Mouse (Mus musculus): ENCODE data around the gene Zfp362. TPM values are rescaled to one million over a fixed set of nuclear protein-coding genes. Genes with fewer than 3 reads are reported as not detected.
A peak's percentile ranks its signal among the peaks of the same experiment; 100 is the strongest.

Gene Zfp362
- polyA plus RNA-seq, 1 experiment from 2014 or later = 23.8 TPM

- Histone ChIP-seq H3K27me3 (replicated peaks; ENCODE audit: insufficient read depth, low read length) (no peaks in the 10 kb centered on the region), H3K9me3 (ENCODE audit: low read length) (no peaks in the 10 kb centered on the region), H3K4me1 (ENCODE audit: insufficient read depth, low read depth, low read length) (peaks cover 28% of the 10 kb centered on the region), H3K36me3 (ENCODE audit: insufficient read depth, low read length) (peaks cover 7% of the 10 kb centered on the region; the same call in 1 of the 2 replicates), H3K9ac (replicated peaks; ENCODE audit: low read depth) (peak overlapping the region; percentile 96), H3K4me2 (replicated peaks; ENCODE audit: low read depth, low read length) (peak overlapping the region; percentile 62), H3K27ac (ENCODE audit: low read length) (peak overlapping the region; percentile 98), H3K4me3 (ENCODE audit: low read depth, low read length) (peak overlapping the region; percentile 96)
- TF ChIP-seq EP300 (IDR thresholded peaks at IDR 0.05) (no peak), CTCF (IDR thresholded peaks at IDR 0.05) (no peak)
- ATAC-seq = peak; percentile 93
- DNase-seq (ENCODE audit: low spot score) = peak; percentile 90
- WGBS = 8% methylated on average over 26 of the region's 68 CpGs
These were observed 78.7 kb downstream of the Zfp362 start for GRCm38 (mm10) chr4:128727019-128727720.

- ATAC-seq (0 out of 2 replicates have a peak, but pooled peaks have one; percentile 3), DNase-seq (ENCODE audit: low spot score) (peak; percentile 67)
- TF ChIP-seq EP300 (IDR thresholded peaks at IDR 0.05) = no peak
- TF ChIP-seq CTCF (IDR thresholded peaks at IDR 0.05) = no peak
- no peaks in the 10 kb centered on the region for H3K27me3 ChIP-seq (replicated peaks; ENCODE audit: insufficient read depth, low read length)
- H3K27ac ChIP-seq (ENCODE audit: low read length) = no peak overlapping the region
- 37% methylated on average over 7 of the region's 7 CpGs for WGBS
- no peak overlapping the region for H3K9ac ChIP-seq (replicated peaks; ENCODE audit: low read depth)
- H3K4me1 ChIP-seq (ENCODE audit: insufficient read depth, low read depth, low read length) = peaks cover 16% of the 10 kb centered on the region
- H3K4me2 ChIP-seq (replicated peaks; ENCODE audit: low read depth, low read length) = no peak overlapping the region
- H3K9me3 ChIP-seq (ENCODE audit: low read length) = no peaks in the 10 kb centered on the region
- no peak overlapping the region for H3K4me3 ChIP-seq (ENCODE audit: low read depth, low read length)
- no peaks in the 10 kb centered on the region for H3K36me3 ChIP-seq (ENCODE audit: insufficient read depth, low read length)
These were observed 81.8 kb downstream of the Zfp362 start for GRCm38 (mm10) chr4:128724059-128724458.

GRCm38 (mm10) chr4:128723431-128723830, 82.4 kb downstream of the Zfp362 start:
- Histone ChIP-seq H3K27ac (ENCODE audit: low read length) (no peak overlapping the region), H3K27me3 (replicated peaks; ENCODE audit: insufficient read depth, low read length) (no peaks in the 10 kb centered on the region), H3K4me2 (replicated peaks; ENCODE audit: low read depth, low read length) (no peak overlapping the region), H3K9ac (replicated peaks; ENCODE audit: low read depth) (no peak overlapping the region), H3K4me1 (ENCODE audit: insufficient read depth, low read depth, low read length) (peaks cover 12% of the 10 kb centered on the region), H3K36me3 (ENCODE audit: insufficient read depth, low read length) (no peaks in the 10 kb centered on the region), H3K4me3 (ENCODE audit: low read depth, low read length) (no peak overlapping the region), H3K9me3 (ENCODE audit: low read length) (no peaks in the 10 kb centered on the region)
- WGBS = 71% methylated on average over 13 of the region's 13 CpGs
- no peak for TF ChIP-seq EP300 (IDR thresholded peaks at IDR 0.05)
- TF ChIP-seq CTCF (IDR thresholded peaks at IDR 0.05) = no peak
- ATAC-seq (no peak), DNase-seq (ENCODE audit: low spot score) (no peak)

Other genes starting within 250 kb of the Zfp362 start
- 1.1 and 1.5 TPM in 2 replicates for gene Zscan20, start 195.9 kb downstream of the Zfp362 start, polyA plus RNA-seq (2015; fragmentation: Nextera tagmentation; extraction: Ambion mirVana)
- 2.2 and 3.0 TPM in 2 replicates for gene Tlr12, start 187.4 kb downstream of the Zfp362 start, polyA plus RNA-seq (2015; fragmentation: Nextera tagmentation; extraction: Ambion mirVana)
- gene Phc2, start 151.3 kb downstream of the Zfp362 start, polyA plus RNA-seq (2015; fragmentation: Nextera tagmentation; extraction: Ambion mirVana) = 53.6 and 56.3 TPM in 2 replicates
- gene A3galt2, start 50.7 kb downstream of the Zfp362 start, polyA plus RNA-seq (2015; fragmentation: Nextera tagmentation; extraction: Ambion mirVana) = 0.04 and 0.08 TPM in 2 replicates
- 2.5 and 3.3 TPM in 2 replicates for gene Trim62, start 77.5 kb upstream of the Zfp362 start, polyA plus RNA-seq (2015; fragmentation: Nextera tagmentation; extraction: Ambion mirVana)
- 39.0 and 42.2 TPM in 2 replicates for gene Azin2, start 156.4 kb upstream of the Zfp362 start, polyA plus RNA-seq (2015; fragmentation: Nextera tagmentation; extraction: Ambion mirVana)
- 85.7 and 89.7 TPM in 2 replicates for gene Ak2, start 185.9 kb upstream of the Zfp362 start, polyA plus RNA-seq (2015; fragmentation: Nextera tagmentation; extraction: Ambion mirVana)